Mouse (Mus musculus): ENCODE results near the gene Fam81a.

The Fam81a gene

DNA sequence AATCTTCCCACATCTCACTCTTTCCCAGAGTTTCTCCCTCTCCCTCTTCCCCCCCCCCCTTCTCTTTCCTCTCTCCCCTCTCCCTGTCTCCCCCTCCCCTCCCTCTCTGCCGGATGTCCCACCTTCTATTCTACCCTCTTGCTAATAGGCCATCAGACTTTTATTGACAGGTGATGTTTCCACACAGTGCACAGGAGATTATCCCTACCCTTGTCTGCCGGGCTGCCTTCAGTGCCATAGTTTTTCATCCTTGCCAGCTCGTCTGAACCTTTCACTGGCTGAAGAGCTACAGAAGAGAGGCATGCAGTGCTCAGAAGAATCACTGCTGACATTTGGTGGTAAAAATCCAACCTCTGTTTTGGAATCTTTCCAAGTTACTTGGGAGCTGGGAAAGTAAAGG is 88.9 kb downstream of the Fam81a start:
- in situ Hi-C loops (cut with MseI, MboI) = no loop called here

DNA sequence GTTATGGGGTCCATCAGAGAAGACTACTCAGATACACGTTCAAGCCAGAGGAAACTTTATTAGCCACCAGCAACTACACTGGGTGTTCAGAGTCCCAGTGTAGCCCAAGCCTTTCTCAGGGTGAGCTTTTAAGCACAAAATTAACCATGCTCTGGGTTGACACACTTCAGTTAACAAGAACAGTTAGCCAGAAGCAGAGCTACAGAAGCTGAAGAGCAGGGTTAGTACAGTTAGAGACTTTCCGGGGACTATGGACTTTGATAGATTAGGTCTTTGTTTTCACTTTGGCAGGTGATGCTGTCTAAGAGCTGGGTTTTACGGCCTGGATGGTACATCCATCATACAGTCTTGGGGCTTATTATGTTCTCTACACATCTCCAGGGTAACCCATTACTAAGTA is 89.6 kb downstream of the Fam81a start:
- in situ Hi-C loops (cut with MseI, MboI) = no loop called here

- in situ Hi-C loops (cut with MseI, MboI) = no loop called here
These were observed 92.5 kb downstream of the Fam81a start for GRCm38 (mm10) chr9:70049839-70050238.

GRCm38 (mm10) chr9:70049416-70049783 is 93.0 kb downstream of the Fam81a start:
- in situ Hi-C loops (cut with MseI, MboI) = no loop called here

GRCm38 (mm10) chr9:70048751-70049415 is 93.5 kb downstream of the Fam81a start:
- in situ Hi-C loops (cut with MseI, MboI) = no loop called here

DNA sequence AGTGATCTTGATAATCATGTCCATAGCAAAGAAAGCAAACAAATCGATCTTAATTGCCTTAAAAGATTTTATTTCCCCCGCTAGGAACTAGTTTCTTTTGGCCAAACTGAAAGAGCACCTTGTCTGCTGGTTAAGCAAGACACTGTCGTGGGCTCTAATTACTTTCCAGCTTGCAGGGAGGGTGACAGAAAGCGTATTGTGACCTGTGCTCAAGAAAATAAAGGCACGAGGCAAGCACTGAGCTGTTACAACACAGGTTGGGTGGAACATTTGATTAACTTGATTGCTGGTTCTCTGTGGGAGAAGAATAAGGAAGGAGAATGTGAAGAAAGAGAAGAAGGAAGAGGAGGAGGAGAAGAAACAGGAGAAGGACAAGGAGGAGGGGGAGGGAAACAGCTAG is 94.1 kb downstream of the Fam81a start:
- in situ Hi-C loops (cut with MseI, MboI) = no loop called here

DNA sequence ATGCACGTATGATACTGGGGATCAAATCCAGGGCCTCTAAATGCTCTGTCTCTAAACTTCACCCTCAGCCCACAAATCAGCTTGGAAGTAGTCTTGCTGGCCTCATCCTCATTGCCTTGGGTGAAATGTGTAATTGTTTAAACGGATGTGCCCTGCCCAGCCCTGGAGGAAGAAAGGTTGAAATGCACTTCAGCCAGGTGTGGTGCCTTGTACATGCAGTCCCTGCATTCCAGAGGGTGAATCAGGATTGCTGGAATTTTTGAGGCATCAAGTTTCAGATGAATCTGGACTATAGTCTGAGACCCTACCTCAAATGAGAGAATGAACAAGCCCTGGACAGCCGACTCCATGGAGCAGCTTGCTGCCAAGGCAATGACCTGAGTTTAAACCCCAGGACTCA is 94.5 kb downstream of the Fam81a start:
- in situ Hi-C loops (cut with MseI, MboI) = no loop called here

GRCm38 (mm10) chr9:70046255-70046654 is 96.1 kb downstream of the Fam81a start:
- in situ Hi-C loops (cut with MseI, MboI) = no loop called here

DNA sequence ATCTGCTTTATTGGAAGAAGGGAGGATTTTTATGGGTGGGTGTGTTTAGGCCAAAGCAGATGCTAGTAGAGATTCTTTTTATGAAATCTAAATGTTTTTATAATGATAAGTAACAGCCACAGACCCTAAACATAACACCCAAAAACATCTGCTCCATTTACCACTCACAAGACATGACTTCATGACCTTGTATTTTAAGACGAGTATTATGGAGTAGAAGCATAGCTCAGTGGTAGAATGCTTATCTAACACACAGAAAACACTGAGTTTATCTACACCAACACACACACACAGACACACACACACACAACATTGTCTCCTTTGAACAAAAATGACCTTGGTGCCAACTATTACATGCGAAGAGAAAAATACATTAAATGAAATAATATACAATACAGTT is 97.5 kb downstream of the Fam81a start:
- in situ Hi-C loops (cut with MseI, MboI) = no loop called here

DNA sequence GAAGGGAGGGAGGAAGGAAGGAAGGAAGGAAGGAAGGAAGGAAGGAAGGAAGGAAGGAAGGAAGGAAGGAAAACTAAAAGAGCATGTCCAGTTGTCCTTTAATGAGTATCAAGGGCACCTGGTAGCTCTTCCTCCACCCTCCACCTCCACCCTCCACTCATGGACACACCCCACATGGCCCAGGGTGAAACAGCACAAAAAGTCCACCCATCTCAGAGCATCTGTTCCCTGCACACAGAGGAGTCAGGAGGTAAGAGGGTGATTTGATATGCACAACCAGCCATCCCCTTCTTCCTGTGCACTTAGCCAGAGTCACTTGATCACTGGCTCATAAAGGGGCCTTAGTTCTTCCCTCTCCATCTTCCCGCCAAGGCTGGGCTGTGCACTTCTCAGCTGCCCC is 99.4 kb downstream of the Fam81a start:
- in situ Hi-C loops (cut with MseI, MboI) = no loop called here

- in situ Hi-C loops (cut with MseI, MboI) = no loop called here
These were observed 100.2 kb downstream of the Fam81a start for GRCm38 (mm10) chr9:70042137-70042536.

- in situ Hi-C loops (cut with MseI, MboI) = no loop called here
These were observed 101.8 kb downstream of the Fam81a start for GRCm38 (mm10) chr9:70040570-70040969.

GRCm38 (mm10) chr9:70039597-70040385 is 102.6 kb downstream of the Fam81a start:
- in situ Hi-C loops (cut with MseI, MboI) = no loop called here
